Mouse (Mus musculus): Measurements from ENCODE around the gene Sectm1a.
"Not testable (repeated sequence)": the region's sequence is repeated elsewhere in the genome, so short reads cannot be mapped to it uniquely, and the experiment has no call there.

Gene Sectm1a

GRCm38 (mm10) chr11:121089756-121090546, 8.9 kb upstream of the Sectm1a start:
- no peak for DNase-seq (ENCODE audit: low spot score in 2 of 2)

GRCm38 (mm10) chr11:121088997-121089396, 8.0 kb upstream of the Sectm1a start:
- no peak for DNase-seq (ENCODE audit: low spot score in 2 of 2)

- DNase-seq (ENCODE audit: low spot score in 2 of 2), result no peak
Observed at GRCm38 (mm10) chr11:121086296-121086695, 5.3 kb upstream of the Sectm1a start.

- DNase-seq (ENCODE audit: low spot score in 2 of 2), result no peak
Observed at GRCm38 (mm10) chr11:121085181-121085580, 4.2 kb upstream of the Sectm1a start.

- no peak for DNase-seq (ENCODE audit: low spot score in 2 of 2)
Observed at GRCm38 (mm10) chr11:121082857-121083500, 2.0 kb upstream of the Sectm1a start.

GRCm38 (mm10) chr11:121082250-121082649, 1.2 kb upstream of the Sectm1a start:
- DNase-seq (ENCODE audit: low spot score in 2 of 2), result no peak

GRCm38 (mm10) chr11:121080330-121080729, 690 bp downstream of the Sectm1a start:
- no peak for DNase-seq (ENCODE audit: low spot score in 2 of 2)

GRCm38 (mm10) chr11:121075655-121076054, 5.4 kb downstream of the Sectm1a start:
- no peak for DNase-seq (ENCODE audit: low spot score in 2 of 2)

- DNase-seq (ENCODE audit: low spot score in 2 of 2), result not testable (repeated sequence)
Observed at GRCm38 (mm10) chr11:121069662-121070061, 11.4 kb downstream of the Sectm1a start.

GRCm38 (mm10) chr11:121067895-121068294, 13.1 kb downstream of the Sectm1a start:
- DNase-seq (ENCODE audit: low spot score in 2 of 2), result no peak

GRCm38 (mm10) chr11:121064197-121064596, 16.8 kb downstream of the Sectm1a start:
- no peak for DNase-seq (ENCODE audit: low spot score in 2 of 2)

GRCm38 (mm10) chr11:121063379-121063778, 17.6 kb downstream of the Sectm1a start, which contains the start of gene Sectm1b:
Gene Sectm1b (minus strand): TSS chr11:121063569.
- DNase-seq (ENCODE audit: low spot score in 2 of 2), result no peak

GRCm38 (mm10) chr11:121061615-121062014, 19.4 kb downstream of the Sectm1a start:
- DNase-seq (ENCODE audit: low spot score in 2 of 2), result no peak

GRCm38 (mm10) chr11:121060401-121061067, 20.5 kb downstream of the Sectm1a start:
- not testable (repeated sequence) for DNase-seq (ENCODE audit: low spot score in 2 of 2)

- no peak for DNase-seq (ENCODE audit: low spot score in 2 of 2)
Observed at GRCm38 (mm10) chr11:121059471-121059870, 21.5 kb downstream of the Sectm1a start.

- no peak for DNase-seq (ENCODE audit: low spot score in 2 of 2)
Observed at GRCm38 (mm10) chr11:121058956-121059355, 22.1 kb downstream of the Sectm1a start.

GRCm38 (mm10) chr11:121058122-121058521, 22.9 kb downstream of the Sectm1a start:
- no peak for DNase-seq (ENCODE audit: low spot score in 2 of 2)

GRCm38 (mm10) chr11:121056536-121057236, 24.3 kb downstream of the Sectm1a start:
- DNase-seq (ENCODE audit: low spot score in 2 of 2), result no peak

GRCm38 (mm10) chr11:121053536-121053935, 27.5 kb downstream of the Sectm1a start:
- peak; percentile 49 to 78 for DNase-seq (ENCODE audit: low spot score in 2 of 2)

- no peak for DNase-seq (ENCODE audit: low spot score in 2 of 2)
Observed at GRCm38 (mm10) chr11:121052387-121052786, 28.6 kb downstream of the Sectm1a start.

- no peak for DNase-seq (ENCODE audit: low spot score in 2 of 2)
Observed at GRCm38 (mm10) chr11:121051793-121052192, 29.2 kb downstream of the Sectm1a start.

- DNase-seq (ENCODE audit: low spot score in 2 of 2), result no peak
Observed at GRCm38 (mm10) chr11:121049840-121050239, 31.2 kb downstream of the Sectm1a start.
